Mouse (Mus musculus) spleen, adult 2 months (tissue): Measurements from ENCODE around the gene Gm45713.

Experiments
- CTCF ChIP-seq: fragments of 200-500 bp; IDR thresholded peaks from 2 replicates; pipeline ENCODE4 v1.5.1; 2011; ENCODE audit warnings: mild to moderate bottlenecking, inconsistent platforms; ENCODE audit not compliant: insufficient read depth, insufficient read length, insufficient replicate concordance; ENCODE audit errors: extremely low read depth
- POLR2A ChIP-seq: fragments of 200-500 bp; IDR thresholded peaks from 2 replicates; pipeline ENCODE4 v1.6.1; 2011; ENCODE audit warnings: low read depth, low read length, inconsistent platforms

GRCm38 (mm10) chr7:45141319-45141718 lies 5.3 kb upstream of the Gm45713 start:
- TF ChIP-seq CTCF (no peak), POLR2A (no peak)
